Comparison of ENCODE assay signal across 14 mouse cellular contexts in the genomic region with DNA sequence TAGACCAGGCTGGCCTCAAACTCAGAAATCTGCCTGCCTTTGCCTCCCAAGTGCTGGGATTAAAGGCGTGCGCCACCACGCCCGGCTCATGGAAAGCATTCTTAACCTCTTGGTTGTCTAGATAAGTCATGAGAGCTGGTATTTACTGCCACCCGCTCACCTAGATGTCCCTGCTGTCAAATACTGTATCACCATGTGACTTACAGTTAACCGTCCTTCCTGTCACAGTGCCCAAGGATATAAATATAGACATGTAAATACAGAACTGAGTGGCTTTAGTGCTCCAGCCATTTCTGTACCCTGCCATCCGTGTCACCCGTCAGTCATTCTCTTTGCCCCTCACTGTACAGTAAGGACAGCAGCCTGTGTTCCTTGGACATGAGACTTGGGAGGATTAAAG. TPM values are rescaled to one million over a fixed set of nuclear protein-coding genes. Genes with fewer than 3 reads are reported as not detected.
A peak's percentile ranks its signal among the peaks of the same experiment; 100 is the strongest.
DNase-seq lines count a peak whose midpoint lies in the region; ATAC-seq and TF ChIP-seq lines count a peak whose summit lies in the region.
"Had no signal": no experiment of that assay in that cellular context is flagged by ENCODE, and none has a peak within 500 bp of the region (broad histone marks: within the 10 kb centered on the region; RNA-seq: fewer than 3 reads in every experiment).

No protein-coding gene starts in this region.

- 58% methylated on average over 8 of the region's 8 CpGs for WGBS in heart, embryonic 16.5 days
- 83% methylated on average over 8 of the region's 8 CpGs for WGBS in liver, postnatal 0 days (ENCODE audit: insufficient replicate concordance)
- 89% methylated on average over 8 of the region's 8 CpGs for WGBS in liver, embryonic 12.5 days (ENCODE audit: insufficient replicate concordance)
- WGBS in spleen, adult 2 months = 55% methylated on average over 8 of the region's 8 CpGs

- no peak overlapping the region; the same call in 1 of the 2 replicates for H3K27ac ChIP-seq in heart, embryonic 16.5 days (ENCODE audit: low read length)
- H3K27ac ChIP-seq in liver, postnatal 0 days (ENCODE audit: low read depth) = no peak overlapping the region
- H3K27ac ChIP-seq in liver, embryonic 12.5 days = no peak overlapping the region
- peak overlapping the region; percentile 39 for H3K27ac ChIP-seq in spleen, adult 2 months (ENCODE audit: insufficient read depth, low read length)
- H3K27ac ChIP-seq: embryonic facial prominence, embryonic 13.5 days; forebrain, embryonic 12.5 days; intestine, embryonic 15.5 days; layer of hippocampus, adult 2 months; limb, embryonic 10.5 days; stomach, postnatal 0 days had no signal

- H3K4me2 ChIP-seq in heart, embryonic 16.5 days (ENCODE audit: low read depth, low read length) = no peak overlapping the region
- H3K4me2 ChIP-seq in liver, postnatal 0 days (ENCODE audit: low read depth, low read length) = no peak overlapping the region
- H3K4me2 ChIP-seq in liver, embryonic 12.5 days = no peak overlapping the region
- H3K4me2 ChIP-seq: embryonic facial prominence, embryonic 13.5 days; forebrain, embryonic 12.5 days; intestine, embryonic 15.5 days had no signal

- peaks cover 52% of the 10 kb centered on the region for H3K36me3 ChIP-seq in heart, embryonic 16.5 days (ENCODE audit: control insufficient read depth, insufficient read depth)
- H3K36me3 ChIP-seq in liver, postnatal 0 days (replicated peaks; ENCODE audit: insufficient read depth, low read length) = peaks cover 85% of the 10 kb centered on the region
- peaks cover 100% of the 10 kb centered on the region for H3K36me3 ChIP-seq in liver, embryonic 12.5 days
- peaks cover 1% of the 10 kb centered on the region; the same call in 1 of the 2 replicates for H3K36me3 ChIP-seq in spleen, adult 2 months (ENCODE audit: control insufficient read depth, insufficient read depth, low read length)

- H3K4me1 ChIP-seq in heart, embryonic 16.5 days (ENCODE audit: control insufficient read depth, insufficient read depth, low read length) = peaks cover 7% of the 10 kb centered on the region; the same call in 1 of the 2 replicates
- H3K4me1 ChIP-seq in liver, postnatal 0 days (ENCODE audit: insufficient read depth) = no peaks in the 10 kb centered on the region
- 0 out of 2 replicates have a peak, but pooled peaks cover 3% of the 10 kb centered on the region for H3K4me1 ChIP-seq in liver, embryonic 12.5 days
- H3K4me1 ChIP-seq in spleen, adult 2 months (ENCODE audit: control insufficient read depth, insufficient read depth, insufficient read length) = peaks cover 18% of the 10 kb centered on the region; the same call in 1 of the 2 replicates
- H3K4me1 ChIP-seq: embryonic facial prominence, embryonic 13.5 days; forebrain, embryonic 12.5 days; intestine, embryonic 15.5 days; limb, embryonic 10.5 days had no signal

- no peak overlapping the region for H3K4me3 ChIP-seq in heart, embryonic 16.5 days (ENCODE audit: low read length)
- H3K4me3 ChIP-seq in liver, postnatal 0 days (ENCODE audit: low read depth, low read length) = no peak overlapping the region
- no peak overlapping the region for H3K4me3 ChIP-seq in liver, embryonic 12.5 days
- H3K4me3 ChIP-seq in spleen, adult 2 months (ENCODE audit: extremely low read depth, insufficient read depth, insufficient read length) = no peak overlapping the region
- H3K4me3 ChIP-seq: embryonic facial prominence, embryonic 13.5 days; erythroblast, embryonic 14.5 days; forebrain, embryonic 12.5 days; intestine, embryonic 15.5 days; layer of hippocampus, adult 2 months; limb, embryonic 10.5 days had no signal

- ATAC-seq in heart, embryonic 16.5 days (replicated peaks; ENCODE audit: extremely low read depth, insufficient read depth, low FRiP score) = peak; percentile 61
- ATAC-seq in liver, postnatal 0 days = peak; percentile 27; the same call in 1 of the 2 replicates
- ATAC-seq in liver, embryonic 12.5 days = no peak
- no peak for ATAC-seq in activated CD4-positive, CD25-positive, alpha-beta regulatory T cell, adult 4 months

- DNase-seq in heart, postnatal 36 days = no peak
- DNase-seq in liver, postnatal 0 days = no peak
- DNase-seq in spleen, adult 2 months (ENCODE audit: low read depth in 1 of 2, low spot score in 2 of 2) = peak; percentile 37 to 47
- DNase-seq in spleen, adult 12 weeks (ENCODE audit: low spot score) = no peak

- intact Hi-C loops in heart, postnatal 36 days (cut with DNase I) = loop anchor here (1.0 kb wide), 3 partner anchors 57 to 245 kb away; no protein-coding TSS in a partner anchor

- TF ChIP-seq CTCF in liver, postnatal 0 days (IDR thresholded peaks at IDR 0.05; ENCODE audit: low read depth) = no peak
- TF ChIP-seq CTCF in spleen, adult 2 months (IDR thresholded peaks at IDR 0.05; ENCODE audit: extremely low read depth, insufficient read depth, insufficient read length, insufficient replicate concordance) = no peak

- H3K9ac ChIP-seq in heart, embryonic 16.5 days (ENCODE audit: low read length) = no peak overlapping the region
- no peak overlapping the region for H3K9ac ChIP-seq in liver, postnatal 0 days (replicated peaks)
- no peak overlapping the region for H3K9ac ChIP-seq in liver, embryonic 12.5 days
- H3K9ac ChIP-seq: embryonic facial prominence, embryonic 13.5 days; forebrain, embryonic 12.5 days; intestine, embryonic 15.5 days had no signal

- TF ChIP-seq EP300 in liver, postnatal 0 days (IDR thresholded peaks at IDR 0.05; ENCODE audit: low read depth) = no peak

- TF ChIP-seq POLR2A in spleen, adult 2 months (IDR thresholded peaks at IDR 0.05; ENCODE audit: low read depth, low read length) = no peak

- no peaks in the 10 kb centered on the region for H3K9me3 ChIP-seq in heart, embryonic 16.5 days (replicated peaks; ENCODE audit: control insufficient read depth, low read length)
- H3K9me3 ChIP-seq in liver, postnatal 0 days (ENCODE audit: low read length) = no peaks in the 10 kb centered on the region
- no peaks in the 10 kb centered on the region for H3K9me3 ChIP-seq in liver, embryonic 12.5 days (replicated peaks)
- H3K9me3 ChIP-seq: embryonic facial prominence, embryonic 13.5 days; forebrain, embryonic 12.5 days; intestine, embryonic 15.5 days; limb, embryonic 10.5 days had no signal

- no peaks in the 10 kb centered on the region for H3K27me3 ChIP-seq in heart, embryonic 16.5 days (ENCODE audit: control insufficient read depth, insufficient read depth, low read length)
- no peaks in the 10 kb centered on the region for H3K27me3 ChIP-seq in liver, postnatal 0 days (ENCODE audit: insufficient read depth, low read length)
- H3K27me3 ChIP-seq in liver, embryonic 12.5 days (replicated peaks) = no peaks in the 10 kb centered on the region
- no peaks in the 10 kb centered on the region for H3K27me3 ChIP-seq in spleen, adult 2 months (ENCODE audit: control insufficient read depth, insufficient read depth, low read length)
- H3K27me3 ChIP-seq: embryonic facial prominence, embryonic 13.5 days; forebrain, embryonic 12.5 days; intestine, embryonic 15.5 days had no signal

RNA-seq across cellular contexts. Expression of a gene that starts 24.4 kb away (rescaled TPM):
- 9.8 and 11.1 TPM in 2 replicates for polyA plus RNA-seq in heart, embryonic 16.5 days (2015; fragmentation: Nextera tagmentation; extraction: Ambion mirVana)
- 10 to 100 TPM; 10.1 to 13.0 TPM for total RNA-seq in heart, postnatal 36 days (2021)
- polyA plus RNA-seq in liver, postnatal 0 days (2015; fragmentation: Nextera tagmentation; extraction: Ambion mirVana) = 0.08 and 0.15 TPM in 2 replicates
- 1.4 and 1.9 TPM in 2 replicates for polyA plus RNA-seq in liver, embryonic 12.5 days (2016; fragmentation: Nextera tagmentation; extraction: Ambion mirVana)
- polyA plus RNA-seq in spleen, adult 2 months (2012; rRNA removed) = 0.33 and 0.45 TPM in 2 replicates
- polyA plus RNA-seq in activated CD4-positive, CD25-positive, alpha-beta regulatory T cell, adult 4 months (2017; shearing (Covaris generic)) = not detected

RNA-seq across cellular contexts. Expression of a gene that starts 40.7 kb away (rescaled TPM):
- polyA plus RNA-seq in heart, embryonic 16.5 days (2015; fragmentation: Nextera tagmentation; extraction: Ambion mirVana) = 74.8 and 78.4 TPM in 2 replicates
- total RNA-seq in heart, postnatal 36 days (2021) = 1 to 10 TPM; 1.4 to 1.8 TPM
- 12.7 and 15.7 TPM in 2 replicates for polyA plus RNA-seq in liver, postnatal 0 days (2015; fragmentation: Nextera tagmentation; extraction: Ambion mirVana)
- polyA plus RNA-seq in liver, embryonic 12.5 days (2016; fragmentation: Nextera tagmentation; extraction: Ambion mirVana) = 70.9 and 72.5 TPM in 2 replicates
- polyA plus RNA-seq in spleen, adult 2 months (2012; rRNA removed) = 5.0 and 5.7 TPM in 2 replicates
- polyA plus RNA-seq in activated CD4-positive, CD25-positive, alpha-beta regulatory T cell, adult 4 months (2017; shearing (Covaris generic)) = 10 to 100 TPM; 11.4 to 18.8 TPM

Comparison
In these comparisons a context has a peak if more than half of its experiments do, and no peak if none do; other contexts are left out.
1. ATAC-seq: peak in heart, embryonic 16.5 days (single experiment) and liver, postnatal 0 days (single experiment); none in liver, embryonic 12.5 days (single experiment) and activated CD4-positive, CD25-positive, alpha-beta regulatory T cell, adult 4 months (single experiment).
2. DNase-seq: peak in spleen, adult 2 months (2 of 2); none in heart, postnatal 36 days (0 of 2), liver, postnatal 0 days (single experiment) and spleen, adult 12 weeks (single experiment).